Comparison of ENCODE assay signal across 8 mouse cellular contexts in the genomic region with DNA sequence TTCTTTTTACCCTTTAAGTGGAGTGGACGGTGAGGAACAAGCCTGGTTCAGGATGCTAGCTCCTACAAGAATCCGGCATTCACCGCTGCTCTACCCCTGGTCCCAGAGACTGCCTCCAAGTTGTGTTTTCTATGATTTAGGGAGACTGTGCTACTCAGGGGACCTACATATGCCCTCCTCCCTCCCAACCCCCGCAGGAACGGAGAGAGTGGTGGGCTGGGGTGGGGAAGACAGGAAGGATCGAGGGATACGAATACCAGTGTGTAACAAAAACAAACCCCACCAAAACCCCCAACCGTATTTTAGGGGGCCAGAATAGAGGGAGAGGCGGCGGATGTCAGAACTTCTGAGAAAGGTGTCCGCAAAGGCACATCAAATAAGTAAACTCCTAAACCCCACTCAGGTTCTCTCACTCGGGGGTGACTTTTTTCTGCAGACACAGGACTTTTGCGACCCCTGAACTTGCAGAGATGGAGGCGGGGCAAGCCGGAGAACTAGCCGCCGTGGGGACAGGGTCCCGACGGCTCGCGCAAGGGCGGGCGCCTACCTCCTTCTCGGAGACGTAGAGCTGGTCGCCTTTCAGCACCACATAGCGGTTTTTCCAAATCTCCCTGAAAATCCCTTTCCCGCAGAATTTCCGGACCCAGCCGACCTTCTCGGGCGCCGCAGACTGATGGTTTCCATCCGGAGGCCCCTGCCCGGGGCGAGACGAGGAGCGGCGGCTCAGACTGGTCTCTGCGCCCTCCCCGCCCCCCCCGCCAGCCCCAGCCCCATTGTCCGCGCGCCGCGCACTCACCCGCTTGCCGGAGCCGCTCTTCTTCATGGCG. TPM values are rescaled to one million over a fixed set of nuclear protein-coding genes. Genes with fewer than 3 reads are reported as not detected.
DNase-seq lines count a peak whose midpoint lies in the region; ATAC-seq and TF ChIP-seq lines count a peak whose summit lies in the region.

No protein-coding gene starts in this region.

- H3K4me2 ChIP-seq in CH12.LX (ENCODE audit: insufficient read depth, low read depth, poor library complexity, severe bottlenecking): peak overlapping the region; percentile 84
- peak overlapping the region; percentile 96 for H3K4me2 ChIP-seq in liver, embryonic 11.5 days

- no peak for TF ChIP-seq CTCF in CH12.LX (conservative IDR thresholded peaks at IDR 0.05 in 1 of 2, IDR thresholded peaks at IDR 0.05 in 1 of 2; ENCODE audit: low read depth in 2 of 2, low read length in 2 of 2)
- TF ChIP-seq CTCF in olfactory bulb, adult 2 months (IDR thresholded peaks at IDR 0.05; ENCODE audit: insufficient read depth, low read depth, low read length): no peak

- 2% methylated on average over 50 of the region's 51 CpGs for WGBS in liver, embryonic 11.5 days
- WGBS in olfactory bulb, adult 2 months: 2% methylated on average over 50 of the region's 51 CpGs

- peak overlapping the region; percentile 57 to 82 (median 69) for H3K4me3 ChIP-seq in CH12.LX (replicated peaks in 1 of 3; ENCODE audit: low read depth in 2 of 3, low read length in 2 of 3, poor library complexity in 1 of 3)
- peak overlapping the region; percentile 80 for H3K4me3 ChIP-seq in liver, embryonic 11.5 days (ENCODE audit: low read depth, low read length)
- H3K4me3 ChIP-seq in olfactory bulb, adult 2 months (ENCODE audit: insufficient read depth, low read depth, low read length): peak overlapping the region; percentile 59

- H3K9me3 ChIP-seq in CH12.LX (replicated peaks; ENCODE audit: low read length): no peaks in the 10 kb centered on the region
- H3K9me3 ChIP-seq in liver, embryonic 11.5 days (ENCODE audit: control insufficient read depth, low read length): no peaks in the 10 kb centered on the region

- peak; percentile 24; the same call in 1 of the 2 replicates for ATAC-seq in liver, embryonic 11.5 days (replicated peaks; ENCODE audit: low FRiP score)

- TF ChIP-seq RAD21 in CH12.LX (IDR thresholded peaks at IDR 0.05; ENCODE audit: low read depth, low read length): no peak

- peaks cover 9 to 26% of the 10 kb centered on the region in 2 experiments for H3K36me3 ChIP-seq in CH12.LX (replicated peaks in 1 of 2; ENCODE audit: control insufficient read depth in 1 of 2, insufficient read depth in 1 of 2, low read length in 1 of 2)
- peaks cover 3% of the 10 kb centered on the region; the same call in 1 of the 2 replicates for H3K36me3 ChIP-seq in liver, embryonic 11.5 days (ENCODE audit: control insufficient read depth, insufficient read depth, low read length)

- H3K4me1 ChIP-seq in CH12.LX (ENCODE audit: control insufficient read depth in 1 of 2, insufficient read depth in 2 of 2): peaks cover 25 to 62% of the 10 kb centered on the region in 2 experiments
- peaks cover 50% of the 10 kb centered on the region for H3K4me1 ChIP-seq in liver, embryonic 11.5 days (replicated peaks; ENCODE audit: control insufficient read depth, insufficient read depth, low read length)
- peaks cover 47% of the 10 kb centered on the region for H3K4me1 ChIP-seq in olfactory bulb, adult 2 months (ENCODE audit: control insufficient read depth, insufficient read depth, low read length)

- peaks cover 4% of the 10 kb centered on the region for H3K27me3 ChIP-seq in CH12.LX (replicated peaks)
- no peaks in the 10 kb centered on the region; the same call in 1 of the 2 replicates for H3K27me3 ChIP-seq in liver, embryonic 11.5 days (replicated peaks; ENCODE audit: control insufficient read depth, insufficient read depth, low read length)

- no peak for TF ChIP-seq EP300 in CH12.LX (IDR thresholded peaks at IDR 0.05; ENCODE audit: low read length)

- no peak overlapping the region for H3K27ac ChIP-seq in CH12.LX (ENCODE audit: insufficient read depth, low read depth)
- H3K27ac ChIP-seq in liver, embryonic 11.5 days (ENCODE audit: low read depth, low read length): peak overlapping the region; percentile 94
- peak overlapping the region; percentile 96 for H3K27ac ChIP-seq in olfactory bulb, adult 2 months (ENCODE audit: insufficient read depth, low read depth, low read length)

- intact Hi-C loops in heart, postnatal 25 days (cut with DNase I): no loop called here

- dilution Hi-C loops in CH12.LX (cut with MboI; ENCODE audit: extremely low pct_ligation_motif_present, extremely low pct_unique_long_range_greater_than_20kb, low sequenced_read_pairs): no loop called here

- in situ Hi-C loops in CH12.LX (cut with MboI; ENCODE audit: low pct_ligation_motif_present, low pct_unique_long_range_greater_than_20kb, low sequenced_read_pairs): loop anchor here (5.0 kb wide), 1 partner anchor 47 kb away; no protein-coding TSS in a partner anchor

- H3K9ac ChIP-seq in CH12.LX (ENCODE audit: insufficient read depth, low read depth): peak overlapping the region; percentile 93
- peak overlapping the region; percentile 85 for H3K9ac ChIP-seq in liver, embryonic 11.5 days (ENCODE audit: low read depth, low read length)

- peaks cover 7% of the 10 kb centered on the region; the same call in 1 of the 2 replicates for H3K79me2 ChIP-seq in CH12.LX (replicated peaks; ENCODE audit: control insufficient read depth, extremely low read depth, insufficient read depth, poor library complexity, severe bottlenecking)

- no peak for TF ChIP-seq POLR2A in CH12.LX (IDR thresholded peaks at IDR 0.05; ENCODE audit: low read depth, low read length)
- TF ChIP-seq POLR2A in olfactory bulb, adult 2 months (IDR thresholded peaks at IDR 0.05; ENCODE audit: insufficient read depth, low read depth, low read length): no peak

- DNase-seq in kidney, adult 18-20 months: peak; percentile 48
- no peak for DNase-seq in kidney, adult 8-10 months
- DNase-seq in CH12.LX (ENCODE audit: extremely low read depth): no peak
- DNase-seq in cerebellum, postnatal 25 days: peak; percentile 47 to 78
- peak; percentile 15 for DNase-seq in heart, postnatal 25 days (ENCODE audit: low spot score)
- peak; percentile 71 for DNase-seq in liver, embryonic 11.5 days (ENCODE audit: low spot score)
- no peak for DNase-seq in left cerebral cortex, adult 11 months (ENCODE audit: low spot score)

TF ChIP-seq in CH12.LX, 34 proteins besides CTCF, POLR2A, EP300 and RAD21:
- TF ChIP-seq PAX5 (IDR thresholded peaks at IDR 0.05; ENCODE audit: low read length): no peak
- peak; percentile 54; the same call in 1 of the 2 replicates for TF ChIP-seq UBTF (IDR thresholded peaks at IDR 0.05; ENCODE audit: low read depth, low read length)
- TF ChIP-seq MXI1 (IDR thresholded peaks at IDR 0.05; ENCODE audit: low read depth, low read length): 0 out of 2 replicates have a peak, but pooled peaks have one; percentile 47
- TF ChIP-seq SIN3A (IDR thresholded peaks at IDR 0.05; ENCODE audit: low read length): peak; percentile 65; the same call in 1 of the 2 replicates
- peak; percentile 80; the same call in 1 of the 2 replicates for TF ChIP-seq CHD1 (IDR thresholded peaks at IDR 0.05; ENCODE audit: low read depth, low read length)

RNA-seq across cellular contexts. Expression of a gene that starts 0.6 kb away (rescaled TPM):
- total RNA-seq in CH12.LX (2012; rRNA removed) (23.0 and 24.6 TPM in 2 replicates), CH12.LX (2014; rRNA removed) (22.2 and 22.3 TPM in 2 replicates)
- polyA plus RNA-seq in CH12.LX (2012; ENCODE audit: insufficient read length, low read depth): 18.6 and 23.4 TPM in 2 replicates
- 10 to 100 TPM; 76.4 to 89.1 TPM for total RNA-seq in heart, postnatal 25 days (2021)
- polyA plus RNA-seq in liver, embryonic 11.5 days (2014; fragmentation: Nextera tagmentation; extraction: Ambion mirVana): 21.6 and 22.9 TPM in 2 replicates
- not detected in 2 replicates for polyA plus RNA-seq in olfactory bulb, adult 2 months (2012; ENCODE audit: insufficient read depth, insufficient read length, low replicate concordance, missing spikeins)

Comparison
In these comparisons a context has a peak if more than half of its experiments do, and no peak if none do; other contexts are left out.
1. DNase-seq: peak in kidney, adult 18-20 months (single experiment), cerebellum, postnatal 25 days (2 of 2), heart, postnatal 25 days (single experiment) and liver, embryonic 11.5 days (single experiment); none in kidney, adult 8-10 months (0 of 2), CH12.LX (single experiment) and left cerebral cortex, adult 11 months (single experiment).
2. Peak in every context shown above with its lines, with median percentiles within 50 percentile points of each other: H3K4me3 ChIP-seq.